ENCODE assay signal across 8 mouse cellular contexts in the genomic region with DNA sequence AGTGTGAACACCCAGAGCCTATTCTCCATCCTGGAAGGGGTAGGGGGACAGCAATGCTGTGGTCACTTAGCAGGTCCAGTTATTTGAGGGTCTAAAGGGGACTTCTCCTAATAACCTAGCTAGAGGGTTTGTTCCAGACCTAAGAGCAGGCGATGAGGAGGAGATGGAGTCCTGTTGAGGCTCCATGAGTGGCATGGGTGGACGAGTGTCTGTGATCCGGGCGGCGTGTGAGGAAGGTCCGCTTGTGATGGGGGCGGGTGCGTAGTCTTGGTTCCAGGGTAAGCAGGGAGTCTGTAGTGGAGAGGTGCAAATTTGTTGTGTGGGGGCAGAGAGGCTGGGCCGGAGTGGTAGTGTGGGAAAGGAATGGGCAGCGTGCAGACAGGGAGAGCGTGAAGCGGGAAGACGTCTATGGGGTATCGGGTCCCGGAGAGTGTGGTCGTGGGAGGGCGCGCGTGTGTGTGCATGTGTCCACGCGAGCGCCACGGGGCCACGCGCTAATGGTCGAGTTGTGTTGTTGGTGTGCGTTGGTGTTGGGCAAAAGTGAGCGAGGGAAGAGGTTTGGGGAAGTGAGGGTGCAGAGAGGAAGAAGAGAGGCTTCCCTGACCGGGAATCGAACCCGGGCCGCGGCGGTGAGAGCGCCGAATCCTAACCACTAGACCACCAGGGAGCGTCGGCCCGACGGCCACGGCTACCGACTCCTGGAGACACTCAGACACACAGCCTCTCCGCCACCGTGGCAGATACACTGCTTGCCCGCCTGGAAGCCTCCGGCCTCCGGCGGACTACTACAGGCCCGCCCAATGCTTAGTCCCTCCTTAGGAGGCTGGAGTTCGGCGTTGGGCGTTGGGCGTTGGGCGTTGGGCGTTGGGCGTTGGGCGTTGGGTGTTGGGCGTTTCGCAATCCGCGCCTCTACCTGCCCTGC. TPM values are rescaled to one million over a fixed set of nuclear protein-coding genes. Genes with fewer than 3 reads are reported as not detected.
DNase-seq lines count a peak whose midpoint lies in the region; ATAC-seq lines count a peak whose summit lies in the region.
"Not testable (repeated sequence)": the region's sequence is repeated elsewhere in the genome, so short reads cannot be mapped to it uniquely, and the experiment has no call there.

No protein-coding gene starts in this region.

- H3K27ac ChIP-seq in embryonic facial prominence, embryonic 13.5 days: not testable (repeated sequence)

- peak overlapping the region; percentile 1; the same call in 1 of the 2 replicates for H3K9ac ChIP-seq in embryonic facial prominence, embryonic 13.5 days

- peak; percentile 66 for ATAC-seq in embryonic facial prominence, embryonic 13.5 days (ENCODE audit: insufficient number of reproducible peaks, insufficient read depth, low FRiP score, low TSS enrichment, low read depth)

- WGBS in embryonic facial prominence, embryonic 13.5 days: 9% methylated on average over 40 of the region's 61 CpGs

- not testable (repeated sequence) for H3K4me1 ChIP-seq in embryonic facial prominence, embryonic 13.5 days

- not testable (repeated sequence) for H3K36me3 ChIP-seq in embryonic facial prominence, embryonic 13.5 days

- peak; percentile 22 for DNase-seq in T-cell, adult 2 months (ENCODE audit: low spot score)
- DNase-seq in gastrocnemius, postnatal 4 days (ENCODE audit: low spot score in 2 of 2): peak; percentile 58 to 61
- peak; percentile 38 for DNase-seq in induced T-regulatory cell, adult 2 months (ENCODE audit: low read depth)
- peak; percentile 48 to 58 for DNase-seq in left cerebral cortex, adult 8-10 months (ENCODE audit: low spot score in 2 of 2)
- DNase-seq in lung, postnatal 36 days: peak; percentile 29
- peak; percentile 46 for DNase-seq in ovary, postnatal 14 days (ENCODE audit: low spot score)
- DNase-seq in thymus, postnatal 10 days (ENCODE audit: low spot score in 2 of 2): peak; percentile 34 to 48

- peaks cover 40% of the 10 kb centered on the region for H3K27me3 ChIP-seq in embryonic facial prominence, embryonic 13.5 days

- H3K4me2 ChIP-seq in embryonic facial prominence, embryonic 13.5 days: peak overlapping the region; percentile 50

- not testable (repeated sequence) for H3K9me3 ChIP-seq in embryonic facial prominence, embryonic 13.5 days

- peak overlapping the region; percentile 35 for H3K4me3 ChIP-seq in embryonic facial prominence, embryonic 13.5 days

RNA-seq across cellular contexts. Expression of gene Fcgr3, which starts 0.9 kb away (rescaled TPM):
- polyA plus RNA-seq in embryonic facial prominence, embryonic 13.5 days (2015; fragmentation: Nextera tagmentation; extraction: Ambion mirVana): 9.4 and 10.1 TPM in 2 replicates
- 10 to 100 TPM; 15.7 to 16.8 TPM for total RNA-seq in gastrocnemius, postnatal 4 days (2021)
- total RNA-seq in left cerebral cortex, adult 8-10 months (2022): 10 to 100 TPM; 10.6 to 36.7 (median 22.6) TPM

RNA-seq across cellular contexts. Expression of gene Fcgr4, which starts 45.1 kb away (rescaled TPM):
- polyA plus RNA-seq in embryonic facial prominence, embryonic 13.5 days (2015; fragmentation: Nextera tagmentation; extraction: Ambion mirVana): 0.41 and 0.55 TPM in 2 replicates
- total RNA-seq in gastrocnemius, postnatal 4 days (2021): under 1 TPM; 0.37 to 0.62 TPM
- total RNA-seq in left cerebral cortex, adult 8-10 months (2022): under 1 TPM in 3 of 4 experiments, not detected in 1; 0.30 to 0.72 (median 0.43) TPM

RNA-seq across cellular contexts. Expression of gene Cfap126, which starts 49.9 kb away (rescaled TPM):
- polyA plus RNA-seq in embryonic facial prominence, embryonic 13.5 days (2015; fragmentation: Nextera tagmentation; extraction: Ambion mirVana): 1.3 and 2.1 TPM in 2 replicates
- 1 to 10 TPM in 1 of 2 experiments, not detected in 1; 1.2 TPM for total RNA-seq in gastrocnemius, postnatal 4 days (2021)
- 1 to 10 TPM; 1.0 to 1.8 (median 1.2) TPM for total RNA-seq in left cerebral cortex, adult 8-10 months (2022)
